Mouse (Mus musculus) midbrain, embryonic 10.5 days (tissue): Measurements from ENCODE around the gene Gpr132. TPM values are rescaled to one million over a fixed set of nuclear protein-coding genes. Genes with fewer than 3 reads are reported as not detected.

Source experiments
- DNase-seq: peaks from one replicate; pipeline ENCODE4 v3.0.0-alpha.2; 2017; ENCODE audit warnings: low spot score
- H3K27ac ChIP-seq: fragments of 300-500 bp; sonication (generic); replicated peaks from 2 replicates; pipeline ENCODE4 v1.5.1; 2016; ENCODE audit warnings: mild to moderate bottlenecking
- H3K27me3 ChIP-seq: fragments of 300-500 bp; sonication (generic); 2 replicates; pipeline ENCODE4 v1.6.1; 2016; ENCODE audit warnings: low read depth, mild to moderate bottlenecking; ENCODE audit not compliant: poor library complexity, severe bottlenecking
- H3K36me3 ChIP-seq: fragments of 300-500 bp; sonication (generic); 2 replicates; pipeline ENCODE4 v1.6.1; 2016; ENCODE audit warnings: mild to moderate bottlenecking, moderate library complexity
- H3K4me1 ChIP-seq: fragments of 300-500 bp; sonication (generic); 2 replicates; pipeline ENCODE4 v1.6.1; 2016
- H3K4me3 ChIP-seq: fragments of 300-500 bp; sonication (generic); 2 replicates; pipeline ENCODE4 v1.5.1; 2016; ENCODE audit warnings: mild to moderate bottlenecking, moderate library complexity
- H3K9me3 ChIP-seq: fragments of 300-500 bp; sonication (generic); replicated peaks from 2 replicates; pipeline ENCODE4 v1.6.1; 2016; ENCODE audit warnings: mild to moderate bottlenecking
- WGBS: fragments of 180-500 bp; shearing (Covaris S2); methylation state at CpG from one replicate; pipeline ENCODE4 v1.1.7; 2016; 5-methylcytosine and 5-hydroxymethylcytosine counted together
- polyA plus RNA-seq: library from polyadenylated mRNA; unstranded; fragments of >200 nt; fragmentation: Nextera tagmentation; extraction: Ambion mirVana; gene quantifications from 2 replicates; pipeline ENCODE4 v1.2.1, GENCODE M21; 2016

The Gpr132 gene
- polyA plus RNA-seq, 1 experiment from 2014 or later = not detected

DNA sequence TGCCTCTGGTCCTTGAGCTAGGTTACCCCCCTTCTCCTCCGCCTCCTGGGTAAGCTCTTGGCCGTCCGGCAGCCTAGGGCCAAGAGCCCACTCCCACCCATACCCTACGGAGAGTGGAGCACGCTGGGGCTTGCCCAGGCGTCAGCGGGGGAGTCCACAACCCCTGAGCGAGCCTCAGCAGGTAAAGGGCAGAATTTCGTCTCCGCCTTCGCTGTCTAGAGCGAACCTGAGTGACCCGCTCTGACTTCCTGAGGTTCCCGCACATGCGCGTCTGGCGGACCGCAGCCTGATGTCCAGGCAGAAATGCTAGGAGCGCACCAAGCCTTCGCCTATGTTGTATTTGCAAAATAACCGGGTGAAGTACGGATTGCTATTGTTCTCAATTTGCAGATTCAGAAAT, 6.2 kb upstream of the Gpr132 start:
- peaks cover 97% of the 10 kb centered on the region for H3K27me3 ChIP-seq
- no peak overlapping the region for H3K27ac ChIP-seq
- WGBS = 21% methylated on average over 22 of the region's 22 CpGs
- peaks cover 46% of the 10 kb centered on the region for H3K4me1 ChIP-seq
- DNase-seq = no peak
- no peaks in the 10 kb centered on the region for H3K9me3 ChIP-seq
- H3K4me3 ChIP-seq = peak overlapping the region; percentile 44
- H3K36me3 ChIP-seq = no peaks in the 10 kb centered on the region

DNA sequence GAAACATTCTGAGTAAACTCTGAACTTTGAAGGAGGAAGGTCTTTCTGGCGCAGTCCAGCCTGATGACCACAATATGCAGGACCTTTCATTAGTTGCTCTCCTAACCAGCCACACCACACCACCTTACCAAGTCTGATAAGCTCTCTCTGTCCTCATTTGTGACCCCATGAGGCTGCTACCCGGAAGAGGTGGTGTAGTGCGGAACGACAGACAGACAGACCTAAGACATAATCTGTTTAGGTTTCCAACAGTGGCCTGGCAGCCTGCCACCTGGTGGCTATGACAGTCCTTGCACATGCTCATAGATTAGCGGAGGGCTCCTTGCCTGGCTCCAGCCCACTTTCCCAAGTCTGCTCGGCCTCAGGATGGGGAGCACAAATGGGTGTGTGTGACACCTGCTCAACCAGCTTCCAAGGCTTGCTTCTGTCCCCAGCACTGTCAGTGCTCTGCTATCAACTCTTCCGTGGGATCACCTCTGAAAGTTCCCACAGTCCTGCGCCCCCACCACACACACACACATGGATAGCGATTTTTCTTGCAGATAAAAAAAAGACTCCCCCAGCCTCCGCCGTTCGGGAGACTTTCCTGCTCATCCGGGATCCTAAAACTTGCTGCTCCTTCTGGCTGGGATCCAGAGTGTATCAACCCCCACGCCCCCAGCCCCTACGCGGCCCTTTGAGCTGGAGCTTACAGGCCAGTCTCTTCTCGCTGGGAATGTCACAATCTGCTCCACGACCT, 5.6 kb upstream of the Gpr132 start:
- peaks cover 97% of the 10 kb centered on the region for H3K27me3 ChIP-seq
- H3K4me3 ChIP-seq = peak overlapping the region; percentile 44
- no peak overlapping the region for H3K27ac ChIP-seq
- DNase-seq = peak; percentile 73
- WGBS = 24% methylated on average over 18 of the region's 18 CpGs
- H3K4me1 ChIP-seq = peaks cover 50% of the 10 kb centered on the region
- no peaks in the 10 kb centered on the region for H3K9me3 ChIP-seq
- no peaks in the 10 kb centered on the region for H3K36me3 ChIP-seq

DNA sequence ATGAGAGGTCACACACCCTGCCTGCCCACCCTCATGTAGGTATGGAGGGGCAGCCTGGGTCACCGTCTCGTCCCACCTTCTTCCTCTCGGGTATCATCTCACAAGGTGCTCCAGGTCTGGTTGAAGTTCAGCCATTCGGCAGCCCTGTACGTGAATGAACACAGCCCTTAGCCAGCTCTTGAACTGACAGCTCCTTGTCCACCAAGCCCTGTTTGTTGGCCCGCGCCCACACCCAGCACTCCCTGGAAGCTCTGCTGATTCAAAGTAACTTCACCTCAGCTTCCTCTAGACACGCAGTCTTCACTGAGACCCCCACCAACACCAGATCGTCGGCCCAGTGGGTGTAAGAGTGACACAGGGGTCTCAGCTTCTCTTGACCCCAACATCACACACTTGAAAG, 5.0 kb upstream of the Gpr132 start:
- DNase-seq = no peak
- Histone ChIP-seq H3K36me3 (no peaks in the 10 kb centered on the region), H3K4me1 (peaks cover 52% of the 10 kb centered on the region), H3K27me3 (peaks cover 95% of the 10 kb centered on the region), H3K4me3 (no peak overlapping the region), H3K9me3 (no peaks in the 10 kb centered on the region), H3K27ac (no peak overlapping the region)
- 87% methylated on average over 10 of the region's 10 CpGs for WGBS

DNA sequence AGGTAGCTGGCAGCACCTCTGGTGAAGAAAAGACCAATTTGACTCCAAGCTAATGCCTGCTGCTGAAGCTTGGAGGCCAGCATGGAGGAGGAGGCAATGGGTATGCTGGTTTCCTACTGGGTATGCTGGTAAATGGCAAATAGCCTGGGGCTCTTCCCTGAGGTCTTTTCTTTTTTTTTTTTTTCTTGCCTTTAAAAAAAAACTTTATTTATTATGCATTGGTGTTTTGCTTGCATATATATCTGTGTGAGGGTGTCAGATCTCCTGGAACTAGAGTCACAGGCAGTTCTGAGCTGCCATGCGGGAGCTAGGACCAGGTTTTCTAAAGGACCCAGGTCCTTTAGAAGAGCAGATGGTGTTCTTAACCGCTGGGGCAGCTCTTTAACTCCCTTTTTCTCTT, 3.2 kb upstream of the Gpr132 start:
- 76% methylated on average over 2 of the region's 2 CpGs for WGBS
- Histone ChIP-seq H3K9me3 (no peaks in the 10 kb centered on the region), H3K36me3 (no peaks in the 10 kb centered on the region), H3K27me3 (peaks cover 78% of the 10 kb centered on the region), H3K4me3 (no peak overlapping the region), H3K27ac (no peak overlapping the region), H3K4me1 (peaks cover 35% of the 10 kb centered on the region)
- DNase-seq = no peak

DNA sequence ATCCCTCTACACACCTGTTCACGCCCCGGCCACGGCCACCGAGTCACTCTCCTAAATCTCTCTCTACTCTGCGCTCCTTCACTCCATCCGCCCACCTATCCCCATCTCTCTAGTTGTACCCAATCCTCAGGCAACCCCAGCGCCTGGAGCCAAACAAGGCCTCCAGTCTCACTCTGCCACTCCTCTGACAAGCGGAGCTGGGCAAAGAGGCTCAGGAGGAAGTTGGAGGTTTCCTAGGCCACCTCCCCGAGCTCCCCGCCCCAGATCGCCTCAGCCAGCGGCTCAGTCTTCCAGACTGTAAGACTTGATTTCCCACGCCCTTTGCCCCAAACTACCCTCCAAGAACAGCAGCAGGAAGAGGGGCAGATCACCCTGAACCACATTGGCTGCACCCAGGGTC, 2.7 kb upstream of the Gpr132 start:
- Histone ChIP-seq H3K36me3 (no peaks in the 10 kb centered on the region), H3K27me3 (peaks cover 73% of the 10 kb centered on the region), H3K27ac (no peak overlapping the region), H3K4me1 (peaks cover 30% of the 10 kb centered on the region), H3K4me3 (no peak overlapping the region), H3K9me3 (no peaks in the 10 kb centered on the region)
- 61% methylated on average over 13 of the region's 13 CpGs for WGBS
- DNase-seq = no peak

DNA sequence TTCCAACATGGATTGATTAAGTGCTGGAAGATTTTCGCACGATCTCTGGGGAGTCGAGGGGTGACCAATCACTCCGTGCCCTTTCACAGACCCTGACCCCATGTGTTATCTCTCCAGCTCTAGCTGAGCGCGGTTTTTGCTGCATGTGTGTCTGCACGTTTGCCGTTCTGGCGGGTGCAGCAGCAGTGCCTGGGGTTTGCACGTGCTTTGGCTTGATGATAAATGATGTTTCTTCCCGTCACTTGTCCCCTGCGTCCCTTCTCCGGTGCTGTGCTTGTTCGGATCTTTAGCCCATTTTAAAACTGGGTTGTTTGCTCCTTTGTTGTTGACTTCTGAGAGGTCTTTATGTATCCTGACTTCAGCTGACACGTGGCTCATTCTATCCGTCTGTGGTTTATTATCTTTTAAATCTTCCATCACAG, 1.8 kb upstream of the Gpr132 start:
- DNase-seq = peak; percentile 29
- WGBS = 37% methylated on average over 16 of the region's 16 CpGs

DNA sequence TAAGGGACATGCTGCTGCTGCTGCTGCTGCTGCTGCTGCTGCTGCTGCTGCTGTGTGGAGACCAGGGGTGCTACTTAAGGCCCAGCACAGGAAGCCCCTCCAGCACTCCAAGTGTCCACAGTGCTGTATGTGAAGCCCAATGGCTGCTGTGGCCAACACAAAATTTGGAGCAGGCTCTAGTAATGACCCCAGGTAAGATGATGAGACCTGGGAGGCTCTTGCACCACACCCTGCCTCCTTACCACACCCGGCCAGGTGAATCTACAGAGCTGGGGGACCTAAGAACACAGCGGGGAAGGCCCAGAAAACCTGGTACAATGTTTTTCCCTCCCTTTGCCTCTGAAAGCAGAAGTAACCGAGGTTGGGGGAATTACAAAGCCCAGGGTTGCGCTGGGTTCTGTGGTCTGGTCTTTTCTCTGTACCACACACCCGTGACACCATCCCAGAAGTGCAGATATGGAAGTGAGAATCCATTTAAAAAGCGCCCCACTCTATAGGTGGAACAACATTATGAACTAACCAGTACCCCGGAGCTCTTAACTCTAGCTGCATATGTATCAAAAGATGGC, 838 bp downstream of the Gpr132 start:
- Histone ChIP-seq H3K4me3 (no peak overlapping the region), H3K27me3 (peaks cover 37% of the 10 kb centered on the region), H3K4me1 (peaks cover 20% of the 10 kb centered on the region), H3K36me3 (no peaks in the 10 kb centered on the region), H3K27ac (no peak overlapping the region), H3K9me3 (no peaks in the 10 kb centered on the region)
- WGBS = 89% methylated on average over 7 of the region's 7 CpGs
- DNase-seq = no peak

More for the DNA sequence above, 1.8 kb upstream of the Gpr132 start:
- Histone ChIP-seq H3K4me1 (peaks cover 29% of the 10 kb centered on the region), H3K9me3 (no peaks in the 10 kb centered on the region), H3K27ac (no peak overlapping the region), H3K36me3 (no peaks in the 10 kb centered on the region), H3K4me3 (no peak overlapping the region), H3K27me3 (peaks cover 63% of the 10 kb centered on the region)

DNA sequence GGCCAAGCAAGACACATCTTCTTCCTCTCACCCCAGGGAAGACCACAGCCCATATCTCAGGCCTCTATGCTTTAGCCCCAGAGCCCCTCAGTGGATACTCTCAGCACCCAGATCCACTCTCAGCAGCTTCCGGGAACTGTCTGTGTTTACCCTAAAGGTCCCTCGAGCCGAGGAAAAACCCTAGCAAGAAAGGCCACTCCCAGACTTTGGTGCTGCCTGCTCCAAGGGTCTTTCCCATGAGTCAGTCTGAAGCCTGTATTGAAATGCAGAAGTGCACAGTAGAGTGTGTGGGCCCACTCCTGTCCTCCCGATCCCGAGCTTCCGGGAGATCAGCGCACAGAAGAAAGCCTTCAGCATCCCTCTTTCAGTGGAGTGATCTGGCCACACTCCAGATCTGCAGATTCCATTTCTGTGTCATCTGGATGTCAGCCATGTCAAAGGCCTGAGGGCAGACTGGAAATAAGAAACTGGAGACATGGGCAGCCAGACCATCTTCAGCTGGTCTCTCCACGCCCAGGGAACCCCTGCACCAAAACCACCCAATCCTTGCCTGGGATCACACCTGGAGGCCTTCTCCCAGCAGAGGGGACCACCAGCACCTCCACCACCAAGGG, 1.5 kb downstream of the Gpr132 start:
- no peak for DNase-seq
- H3K4me3 ChIP-seq = no peak overlapping the region
- peaks cover 26% of the 10 kb centered on the region for H3K4me1 ChIP-seq
- no peak overlapping the region for H3K27ac ChIP-seq
- peaks cover 31% of the 10 kb centered on the region for H3K27me3 ChIP-seq
- H3K9me3 ChIP-seq = no peaks in the 10 kb centered on the region
- WGBS = 89% methylated on average over 8 of the region's 8 CpGs
- H3K36me3 ChIP-seq = no peaks in the 10 kb centered on the region

DNA sequence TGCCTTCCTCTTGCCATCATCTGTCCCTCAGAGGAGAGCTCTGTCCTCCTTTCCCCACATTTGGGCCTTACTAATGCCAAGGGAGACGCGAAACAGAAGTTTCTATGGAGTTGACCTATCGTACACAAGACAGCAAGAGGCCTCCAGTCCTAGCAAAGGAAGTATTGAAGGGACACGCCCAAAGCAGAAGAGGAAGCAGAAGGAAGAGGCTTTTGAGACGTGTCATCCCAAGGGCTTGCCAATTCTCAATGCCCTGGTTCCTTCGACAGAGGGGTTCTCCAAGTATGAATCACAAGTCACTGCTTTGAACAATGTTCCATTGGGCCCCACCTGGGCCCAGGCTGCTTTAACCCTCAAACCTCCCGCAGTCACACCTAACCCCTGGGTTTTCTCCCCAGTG, 3.2 kb downstream of the Gpr132 start:
- Histone ChIP-seq H3K27ac (no peak overlapping the region), H3K4me1 (peaks cover 22% of the 10 kb centered on the region), H3K36me3 (no peaks in the 10 kb centered on the region), H3K27me3 (peaks cover 16% of the 10 kb centered on the region), H3K4me3 (no peak overlapping the region), H3K9me3 (no peaks in the 10 kb centered on the region)
- DNase-seq = no peak
- WGBS = 92% methylated on average over 7 of the region's 7 CpGs

DNA sequence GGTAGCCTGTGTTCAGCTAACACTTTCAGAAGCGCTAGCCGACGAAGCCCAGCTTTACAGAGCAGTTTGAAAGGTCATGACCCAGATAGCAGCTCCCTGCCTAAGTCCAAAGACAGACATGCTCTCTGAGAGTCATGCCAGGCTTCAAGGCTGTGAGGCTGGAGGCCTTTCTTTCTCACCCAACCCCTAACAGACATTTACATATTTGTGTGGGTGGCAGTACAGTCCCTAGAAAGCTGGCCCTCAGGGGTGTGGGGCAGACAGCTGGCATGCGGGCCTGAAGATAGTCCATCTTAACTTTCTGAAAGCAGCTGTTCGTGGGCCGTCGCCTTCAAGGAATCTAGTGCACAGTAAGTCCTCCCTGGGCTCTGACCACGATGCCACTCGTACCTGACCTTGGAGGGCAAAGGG, 6.1 kb downstream of the Gpr132 start:
- WGBS = 65% methylated on average over 9 of the region's 9 CpGs
- Histone ChIP-seq H3K27me3 (no peaks in the 10 kb centered on the region; the same call in 1 of the 2 replicates), H3K4me1 (peaks cover 10% of the 10 kb centered on the region), H3K27ac (no peak overlapping the region), H3K9me3 (no peaks in the 10 kb centered on the region), H3K4me3 (no peak overlapping the region), H3K36me3 (no peaks in the 10 kb centered on the region)
- no peak for DNase-seq

DNA sequence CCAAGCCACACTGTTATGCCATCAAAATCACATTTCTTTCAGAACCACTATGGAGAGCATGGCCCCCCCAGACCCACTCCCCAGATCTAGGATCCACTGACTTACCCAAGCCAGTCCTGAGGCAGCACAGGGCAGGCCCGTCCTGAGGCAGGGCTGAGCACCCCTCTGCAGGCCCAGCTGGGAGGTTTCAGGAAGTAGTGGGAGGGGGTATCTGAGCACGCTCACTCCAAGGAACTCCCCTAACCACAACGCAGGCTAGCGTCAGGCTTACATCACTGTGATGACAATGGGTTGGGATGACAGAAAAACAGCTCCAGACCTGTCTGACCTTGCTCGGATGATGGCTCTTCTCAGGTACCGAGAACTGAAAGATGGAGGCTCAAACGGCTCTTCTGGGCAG, 7.3 kb downstream of the Gpr132 start:
- Histone ChIP-seq H3K9me3 (no peaks in the 10 kb centered on the region), H3K4me3 (no peak overlapping the region), H3K4me1 (peaks cover 10% of the 10 kb centered on the region), H3K27me3 (no peaks in the 10 kb centered on the region), H3K36me3 (no peaks in the 10 kb centered on the region), H3K27ac (no peak overlapping the region)
- 83% methylated on average over 7 of the region's 7 CpGs for WGBS
- DNase-seq = no peak

DNA sequence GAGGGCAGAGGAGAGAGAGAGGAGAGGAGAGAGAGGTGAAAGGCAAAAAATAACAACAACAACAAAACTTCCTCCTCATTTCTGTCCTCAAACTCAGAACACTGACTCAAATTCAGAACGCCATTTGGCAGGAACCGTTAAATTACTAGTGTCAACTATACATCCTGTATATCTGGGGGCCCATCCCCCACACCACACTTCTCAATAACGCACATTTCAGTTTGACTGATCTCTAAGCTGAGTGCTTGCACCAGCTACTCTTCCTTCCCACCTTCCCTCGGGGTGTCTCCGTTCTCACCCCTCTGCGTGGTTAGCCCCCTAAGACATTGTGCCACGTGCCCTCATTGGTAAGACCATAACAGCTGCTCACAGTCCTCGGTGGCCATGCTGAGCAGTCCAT, 8.1 kb downstream of the Gpr132 start:
- Histone ChIP-seq H3K4me1 (peaks cover 10% of the 10 kb centered on the region), H3K27ac (no peak overlapping the region), H3K4me3 (no peak overlapping the region), H3K9me3 (no peaks in the 10 kb centered on the region), H3K36me3 (no peaks in the 10 kb centered on the region), H3K27me3 (no peaks in the 10 kb centered on the region)
- no peak for DNase-seq
- WGBS = 88% methylated on average over 8 of the region's 8 CpGs
